Mouse (Mus musculus) kidney, postnatal 4 days (tissue): ENCODE results near the gene Ube2r2.

Experiments
- DNase-seq, 2 experiments: peaks; one replicate each; pipeline ENCODE4 v3.0.0; 2021; ENCODE audit warnings: mixed read lengths in 2 of 2

Gene Ube2r2

GRCm38 (mm10) chr4:41118706-41119292, 16.7 kb upstream of the Ube2r2 start:
- peak; percentile 85 to 86 for DNase-seq

- DNase-seq, result peak; percentile 97 to 99
Observed at GRCm38 (mm10) chr4:41124180-41124951, 11.2 kb upstream of the Ube2r2 start, which contains the start of gene Nol6. Nol6 (minus strand) TSS chr4:41124455.

- DNase-seq, result peak; percentile 59 to 68
Observed at GRCm38 (mm10) chr4:41129406-41129805, 6.1 kb upstream of the Ube2r2 start.

- no peak for DNase-seq
Observed at GRCm38 (mm10) chr4:41129836-41130235, 5.7 kb upstream of the Ube2r2 start.

- no peak for DNase-seq
Observed at GRCm38 (mm10) chr4:41132471-41132870, 3.1 kb upstream of the Ube2r2 start.

- DNase-seq, result no peak
Observed at GRCm38 (mm10) chr4:41133529-41134291, 1.8 kb upstream of the Ube2r2 start.

- DNase-seq, result peak; percentile 86 to 91
Observed at GRCm38 (mm10) chr4:41134935-41135710, 420 bp upstream of the Ube2r2 start.

- no peak for DNase-seq
Observed at GRCm38 (mm10) chr4:41136454-41136805, 887 bp downstream of the Ube2r2 start.

GRCm38 (mm10) chr4:41136811-41137210, 1.3 kb downstream of the Ube2r2 start:
- no peak for DNase-seq

- DNase-seq, result no peak
Observed at GRCm38 (mm10) chr4:41140174-41140875, 4.8 kb downstream of the Ube2r2 start.

GRCm38 (mm10) chr4:41142601-41143000, 7.1 kb downstream of the Ube2r2 start:
- DNase-seq, result no peak

- DNase-seq, result no peak
Observed at GRCm38 (mm10) chr4:41149891-41150290, 14.3 kb downstream of the Ube2r2 start.

- DNase-seq, result no peak
Observed at GRCm38 (mm10) chr4:41151186-41151585, 15.6 kb downstream of the Ube2r2 start.

GRCm38 (mm10) chr4:41153146-41153545, 17.6 kb downstream of the Ube2r2 start:
- DNase-seq, result no peak

GRCm38 (mm10) chr4:41156961-41157360, 21.4 kb downstream of the Ube2r2 start:
- DNase-seq, result no peak

- DNase-seq, result no peak
Observed at GRCm38 (mm10) chr4:41158251-41158650, 22.7 kb downstream of the Ube2r2 start.

- no peak for DNase-seq
Observed at GRCm38 (mm10) chr4:41161232-41161631, 25.7 kb downstream of the Ube2r2 start.

- DNase-seq, result no peak
Observed at GRCm38 (mm10) chr4:41164974-41165373, 29.4 kb downstream of the Ube2r2 start.

- DNase-seq, result peak; percentile 89 to 90
Observed at GRCm38 (mm10) chr4:41165693-41166475, 30.3 kb downstream of the Ube2r2 start.

- no peak for DNase-seq
Observed at GRCm38 (mm10) chr4:41170970-41171369, 35.4 kb downstream of the Ube2r2 start.

- no peak for DNase-seq
Observed at GRCm38 (mm10) chr4:41174631-41175030, 39.1 kb downstream of the Ube2r2 start.
